Mouse (Mus musculus): Measurements from ENCODE around the gene Pax5. TPM values are rescaled to one million over a fixed set of nuclear protein-coding genes. Genes with fewer than 3 reads are reported as not detected.

Gene Pax5
- polyA plus RNA-seq, 1 experiment from 2014 or later: 0.18 TPM

GRCm38 (mm10) chr4:44673726-44674125, 36.6 kb downstream of the Pax5 start:
- H3K27me3 ChIP-seq: peaks cover 7% of the 10 kb centered on the region; the same call in 1 of the 2 replicates
- no peak overlapping the region for H3K4me3 ChIP-seq
- no peaks in the 10 kb centered on the region for H3K9me3 ChIP-seq
- H3K4me1 ChIP-seq: no peaks in the 10 kb centered on the region
- H3K36me3 ChIP-seq: no peaks in the 10 kb centered on the region
- no peak overlapping the region for H3K4me2 ChIP-seq
- H3K9ac ChIP-seq: no peak overlapping the region
- no peak for ATAC-seq (ENCODE audit: insufficient number of reproducible peaks, low FRiP score, low TSS enrichment, low read depth)
- 49% methylated on average over 9 of the region's 9 CpGs for WGBS
- H3K27ac ChIP-seq: no peak overlapping the region

- Histone ChIP-seq H3K36me3 (no peaks in the 10 kb centered on the region), H3K9me3 (no peaks in the 10 kb centered on the region), H3K9ac (no peak overlapping the region), H3K27ac (no peak overlapping the region), H3K4me3 (no peak overlapping the region), H3K4me2 (no peak overlapping the region), H3K27me3 (peaks cover 11% of the 10 kb centered on the region), H3K4me1 (no peaks in the 10 kb centered on the region)
- WGBS: 49% methylated on average over 10 of the region's 10 CpGs
- no peak for ATAC-seq (ENCODE audit: insufficient number of reproducible peaks, low FRiP score, low TSS enrichment, low read depth)
Measured at GRCm38 (mm10) chr4:44672216-44672937, 37.9 kb downstream of the Pax5 start.

GRCm38 (mm10) chr4:44671486-44671885, 38.8 kb downstream of the Pax5 start:
- H3K27me3 ChIP-seq: peaks cover 17% of the 10 kb centered on the region
- H3K4me3 ChIP-seq: no peak overlapping the region
- H3K36me3 ChIP-seq: no peaks in the 10 kb centered on the region
- no peaks in the 10 kb centered on the region for H3K9me3 ChIP-seq
- no peak overlapping the region for H3K27ac ChIP-seq
- 85% methylated on average over 3 of the region's 3 CpGs for WGBS
- ATAC-seq (ENCODE audit: insufficient number of reproducible peaks, low FRiP score, low TSS enrichment, low read depth): no peak
- H3K9ac ChIP-seq: no peak overlapping the region
- H3K4me1 ChIP-seq: no peaks in the 10 kb centered on the region
- no peak overlapping the region for H3K4me2 ChIP-seq

GRCm38 (mm10) chr4:44671035-44671434, 39.3 kb downstream of the Pax5 start:
- Histone ChIP-seq H3K4me1 (no peaks in the 10 kb centered on the region), H3K9me3 (no peaks in the 10 kb centered on the region), H3K4me2 (no peak overlapping the region), H3K9ac (no peak overlapping the region), H3K27me3 (peaks cover 19% of the 10 kb centered on the region), H3K27ac (no peak overlapping the region), H3K36me3 (no peaks in the 10 kb centered on the region), H3K4me3 (no peak overlapping the region)
- ATAC-seq (ENCODE audit: insufficient number of reproducible peaks, low FRiP score, low TSS enrichment, low read depth): no peak
- 57% methylated on average over 2 of the region's 2 CpGs for WGBS

- peaks cover 25% of the 10 kb centered on the region for H3K27me3 ChIP-seq
- no peaks in the 10 kb centered on the region for H3K36me3 ChIP-seq
- no peak overlapping the region for H3K4me3 ChIP-seq
- no peak overlapping the region for H3K4me2 ChIP-seq
- 55% methylated on average over 4 of the region's 4 CpGs for WGBS
- no peak overlapping the region for H3K27ac ChIP-seq
- H3K9me3 ChIP-seq: no peaks in the 10 kb centered on the region
- H3K4me1 ChIP-seq: no peaks in the 10 kb centered on the region
- ATAC-seq (ENCODE audit: insufficient number of reproducible peaks, low FRiP score, low TSS enrichment, low read depth): no peak
- no peak overlapping the region for H3K9ac ChIP-seq
Measured at GRCm38 (mm10) chr4:44670380-44670779, 39.9 kb downstream of the Pax5 start.

GRCm38 (mm10) chr4:44669485-44670181, 40.7 kb downstream of the Pax5 start:
- no peak overlapping the region for H3K27ac ChIP-seq
- ATAC-seq (ENCODE audit: insufficient number of reproducible peaks, low FRiP score, low TSS enrichment, low read depth): no peak
- H3K27me3 ChIP-seq: peaks cover 33% of the 10 kb centered on the region
- no peaks in the 10 kb centered on the region for H3K9me3 ChIP-seq
- H3K4me2 ChIP-seq: no peak overlapping the region
- H3K36me3 ChIP-seq: no peaks in the 10 kb centered on the region
- peaks cover 1% of the 10 kb centered on the region; the same call in 1 of the 2 replicates for H3K4me1 ChIP-seq
- no peak overlapping the region for H3K9ac ChIP-seq
- H3K4me3 ChIP-seq: no peak overlapping the region
- WGBS: 83% methylated on average over 7 of the region's 7 CpGs

GRCm38 (mm10) chr4:44668574-44668973, 41.7 kb downstream of the Pax5 start:
- H3K4me3 ChIP-seq: no peak overlapping the region
- peaks cover 44% of the 10 kb centered on the region for H3K27me3 ChIP-seq
- no peak overlapping the region for H3K4me2 ChIP-seq
- H3K9ac ChIP-seq: no peak overlapping the region
- no peak for ATAC-seq (ENCODE audit: insufficient number of reproducible peaks, low FRiP score, low TSS enrichment, low read depth)
- H3K9me3 ChIP-seq: no peaks in the 10 kb centered on the region
- 76% methylated on average over 6 of the region's 6 CpGs for WGBS
- no peak overlapping the region for H3K27ac ChIP-seq
- peaks cover 12% of the 10 kb centered on the region for H3K4me1 ChIP-seq
- H3K36me3 ChIP-seq: no peaks in the 10 kb centered on the region

GRCm38 (mm10) chr4:44668172-44668571, 42.1 kb downstream of the Pax5 start:
- Histone ChIP-seq H3K4me2 (no peak overlapping the region), H3K27ac (no peak overlapping the region), H3K36me3 (no peaks in the 10 kb centered on the region), H3K9me3 (no peaks in the 10 kb centered on the region), H3K9ac (no peak overlapping the region), H3K27me3 (peaks cover 48% of the 10 kb centered on the region), H3K4me3 (no peak overlapping the region), H3K4me1 (peaks cover 13% of the 10 kb centered on the region)
- WGBS: 59% methylated on average over 3 of the region's 3 CpGs
- no peak for ATAC-seq (ENCODE audit: insufficient number of reproducible peaks, low FRiP score, low TSS enrichment, low read depth)

GRCm38 (mm10) chr4:44667369-44667768, 42.9 kb downstream of the Pax5 start:
- H3K9me3 ChIP-seq: no peaks in the 10 kb centered on the region

GRCm38 (mm10) chr4:44664767-44665056, 45.6 kb downstream of the Pax5 start:
- Histone ChIP-seq H3K4me3 (peak overlapping the region; percentile 51), H3K36me3 (no peaks in the 10 kb centered on the region), H3K27ac (no peak overlapping the region), H3K9me3 (no peaks in the 10 kb centered on the region), H3K9ac (no peak overlapping the region), H3K4me2 (peak overlapping the region; percentile 94), H3K27me3 (peaks cover 77% of the 10 kb centered on the region), H3K4me1 (peaks cover 13% of the 10 kb centered on the region)
- WGBS: 26% methylated on average over 6 of the region's 6 CpGs
- ATAC-seq (ENCODE audit: insufficient number of reproducible peaks, low FRiP score, low TSS enrichment, low read depth): no peak

More at GRCm38 (mm10) chr4:44667369-44667768, 42.9 kb downstream of the Pax5 start:
- no peak for ATAC-seq (ENCODE audit: insufficient number of reproducible peaks, low FRiP score, low TSS enrichment, low read depth)
- H3K36me3 ChIP-seq: no peaks in the 10 kb centered on the region
- no peak overlapping the region for H3K4me3 ChIP-seq
- WGBS: 65% methylated on average over 6 of the region's 6 CpGs
- H3K9ac ChIP-seq: no peak overlapping the region
- H3K4me2 ChIP-seq: no peak overlapping the region
- H3K27me3 ChIP-seq: peaks cover 56% of the 10 kb centered on the region
- H3K4me1 ChIP-seq: peaks cover 13% of the 10 kb centered on the region
- H3K27ac ChIP-seq: no peak overlapping the region

GRCm38 (mm10) chr4:44664004-44664766, 46.1 kb downstream of the Pax5 start:
- Histone ChIP-seq H3K9me3 (no peaks in the 10 kb centered on the region), H3K4me1 (peaks cover 13% of the 10 kb centered on the region), H3K4me2 (peak overlapping the region; percentile 94), H3K36me3 (no peaks in the 10 kb centered on the region), H3K27ac (no peak overlapping the region), H3K27me3 (peaks cover 79% of the 10 kb centered on the region), H3K4me3 (peak overlapping the region; percentile 51), H3K9ac (no peak overlapping the region)
- no peak for ATAC-seq (ENCODE audit: insufficient number of reproducible peaks, low FRiP score, low TSS enrichment, low read depth)
- WGBS: under 1% methylated on average over 81 of the region's 81 CpGs

GRCm38 (mm10) chr4:44663489-44663888, 46.8 kb downstream of the Pax5 start:
- peak overlapping the region; percentile 51 for H3K4me3 ChIP-seq
- no peaks in the 10 kb centered on the region for H3K36me3 ChIP-seq
- no peak overlapping the region for H3K9ac ChIP-seq
- 18% methylated on average over 10 of the region's 10 CpGs for WGBS
- peak overlapping the region; percentile 94; the same call in 1 of the 2 replicates for H3K4me2 ChIP-seq
- H3K4me1 ChIP-seq: peaks cover 13% of the 10 kb centered on the region
- no peak for ATAC-seq (ENCODE audit: insufficient number of reproducible peaks, low FRiP score, low TSS enrichment, low read depth)
- no peaks in the 10 kb centered on the region for H3K9me3 ChIP-seq
- peaks cover 79% of the 10 kb centered on the region for H3K27me3 ChIP-seq
- no peak overlapping the region for H3K27ac ChIP-seq
